Comparison of ENCODE assay signal across 17 mouse cellular contexts in genomic region chr5:111216166-111216565, GRCm38 (mm10).
A peak's percentile ranks its signal among the peaks of the same experiment; 100 is the strongest.
DNase-seq lines count a peak whose midpoint lies in the region; ATAC-seq lines count a peak whose summit lies in the region.
"Had no signal": no experiment of that assay in that cellular context is flagged by ENCODE, and none has a peak within 500 bp of the region (broad histone marks: within the 10 kb centered on the region; RNA-seq: fewer than 3 reads in every experiment).

No protein-coding gene starts in this region.

- no peak overlapping the region for H3K9ac ChIP-seq in forebrain, embryonic 14.5 days (ENCODE audit: low read length)
- no peak overlapping the region for H3K9ac ChIP-seq in forebrain, embryonic 16.5 days (replicated peaks; ENCODE audit: low read depth, low read length)
- H3K9ac ChIP-seq in midbrain, embryonic 13.5 days (replicated peaks), result no peak overlapping the region
- H3K9ac ChIP-seq: kidney, embryonic 15.5 days; liver, embryonic 15.5 days had no signal

- H3K4me3 ChIP-seq in forebrain, embryonic 14.5 days (ENCODE audit: low read depth, low read length), result no peak overlapping the region
- no peak overlapping the region for H3K4me3 ChIP-seq in forebrain, embryonic 16.5 days (replicated peaks; ENCODE audit: low read length)
- H3K4me3 ChIP-seq in midbrain, embryonic 13.5 days (replicated peaks), result no peak overlapping the region
- H3K4me3 ChIP-seq: kidney, embryonic 15.5 days; layer of hippocampus, adult 2 months; liver, embryonic 15.5 days had no signal

- no peaks in the 10 kb centered on the region for H3K9me3 ChIP-seq in forebrain, embryonic 14.5 days (replicated peaks; ENCODE audit: control insufficient read depth, low read length)
- H3K9me3 ChIP-seq in forebrain, embryonic 16.5 days (ENCODE audit: control insufficient read depth, low read length), result no peaks in the 10 kb centered on the region
- H3K9me3 ChIP-seq in midbrain, embryonic 13.5 days, result no peaks in the 10 kb centered on the region
- H3K9me3 ChIP-seq: kidney, embryonic 15.5 days; liver, embryonic 15.5 days had no signal

- H3K4me2 ChIP-seq in forebrain, embryonic 14.5 days (ENCODE audit: low read length), result no peak overlapping the region
- no peak overlapping the region for H3K4me2 ChIP-seq in forebrain, embryonic 16.5 days (ENCODE audit: low read length)
- no peak overlapping the region for H3K4me2 ChIP-seq in midbrain, embryonic 13.5 days (replicated peaks)
- H3K4me2 ChIP-seq: kidney, embryonic 15.5 days; liver, embryonic 15.5 days had no signal

- intact Hi-C loops in left cerebral cortex, postnatal 36 days (cut with DNase I), result no loop called here
- intact Hi-C loops in left cerebral cortex, postnatal 4 days (cut with DNase I), result no loop called here

- no peak for DNase-seq in forebrain, embryonic 14.5 days (ENCODE audit: low spot score)
- peak; percentile 64 to 75 for DNase-seq in left cerebral cortex, postnatal 36 days (ENCODE audit: low spot score in 2 of 2)
- DNase-seq in left cerebral cortex, postnatal 4 days, result no peak
- peak; percentile 63 for DNase-seq in right cerebral cortex, postnatal 25 days
- no peak for DNase-seq in spleen, postnatal 36 days (ENCODE audit: low spot score in 2 of 2)
- DNase-seq in liver, result no peak
- DNase-seq: adrenal gland, adult 8-10 months; B cell, adult 2 months; cerebellum, adult 9-11 months; spleen, adult 18-20 months; thymus, postnatal 4 days had no signal

- 80% methylated on average over 9 of the region's 9 CpGs for WGBS in forebrain, embryonic 14.5 days
- WGBS in forebrain, embryonic 16.5 days, result 76% methylated on average over 9 of the region's 9 CpGs
- WGBS in midbrain, embryonic 13.5 days, result 90% methylated on average over 9 of the region's 9 CpGs

- 0 out of 2 replicates have a peak overlapping the region, but pooled peaks have one; percentile 75 for H3K27ac ChIP-seq in forebrain, embryonic 14.5 days (ENCODE audit: low read depth, low read length)
- no peak overlapping the region for H3K27ac ChIP-seq in forebrain, embryonic 16.5 days (ENCODE audit: low read length)
- H3K27ac ChIP-seq in midbrain, embryonic 13.5 days, result peak overlapping the region; percentile 83; the same call in 1 of the 2 replicates
- H3K27ac ChIP-seq: layer of hippocampus, adult 2 months; liver, embryonic 15.5 days; stomach, postnatal 0 days had no signal

- no peaks in the 10 kb centered on the region for H3K36me3 ChIP-seq in forebrain, embryonic 14.5 days (ENCODE audit: control insufficient read depth, insufficient read depth, low read length)
- H3K36me3 ChIP-seq in forebrain, embryonic 16.5 days (ENCODE audit: control insufficient read depth, insufficient read depth), result no peaks in the 10 kb centered on the region
- no peaks in the 10 kb centered on the region for H3K36me3 ChIP-seq in midbrain, embryonic 13.5 days
- H3K36me3 ChIP-seq: kidney, embryonic 15.5 days; liver, embryonic 15.5 days had no signal

- ATAC-seq in forebrain, embryonic 14.5 days, result no peak
- ATAC-seq in forebrain, embryonic 16.5 days, result no peak
- no peak for ATAC-seq in midbrain, embryonic 13.5 days

- peaks cover 59% of the 10 kb centered on the region for H3K4me1 ChIP-seq in forebrain, embryonic 14.5 days (ENCODE audit: control insufficient read depth, insufficient read depth, low read length)
- peaks cover 65% of the 10 kb centered on the region for H3K4me1 ChIP-seq in forebrain, embryonic 16.5 days (replicated peaks; ENCODE audit: control insufficient read depth, insufficient read depth, low read length)
- peaks cover 82% of the 10 kb centered on the region for H3K4me1 ChIP-seq in midbrain, embryonic 13.5 days (replicated peaks)
- H3K4me1 ChIP-seq: liver, embryonic 15.5 days had no signal

- no peaks in the 10 kb centered on the region for H3K27me3 ChIP-seq in forebrain, embryonic 14.5 days (replicated peaks; ENCODE audit: control insufficient read depth, insufficient read depth, low read length)
- H3K27me3 ChIP-seq in forebrain, embryonic 16.5 days (replicated peaks; ENCODE audit: control insufficient read depth, insufficient read depth, low read length), result no peaks in the 10 kb centered on the region
- H3K27me3 ChIP-seq in midbrain, embryonic 13.5 days, result peaks cover 10% of the 10 kb centered on the region; the same call in 1 of the 2 replicates
- H3K27me3 ChIP-seq: kidney, embryonic 15.5 days; liver, embryonic 15.5 days had no signal

Comparison
In these comparisons a context has a peak if more than half of its experiments do, and no peak if none do; other contexts are left out.
1. DNase-seq: peak in left cerebral cortex, postnatal 36 days (2 of 2) and right cerebral cortex, postnatal 25 days (single experiment); none in forebrain, embryonic 14.5 days (single experiment), left cerebral cortex, postnatal 4 days (single experiment), spleen, postnatal 36 days (0 of 2) and liver (single experiment).